Comparison of ENCODE assay signal across 13 mouse cellular contexts in genomic region chr16:49533498-49533998, GRCm38 (mm10).
DNase-seq lines count a peak whose midpoint lies in the region; ATAC-seq lines count a peak whose summit lies in the region.
"Had no signal": no experiment of that assay in that cellular context is flagged by ENCODE, and none has a peak within 500 bp of the region (broad histone marks: within the 10 kb centered on the region; RNA-seq: fewer than 3 reads in every experiment).

No protein-coding gene starts in this region.

- H3K36me3 ChIP-seq in kidney, embryonic 14.5 days (ENCODE audit: control insufficient read depth, insufficient read depth, low read length): no peaks in the 10 kb centered on the region
- no peaks in the 10 kb centered on the region for H3K36me3 ChIP-seq in kidney, embryonic 15.5 days
- H3K36me3 ChIP-seq: embryonic facial prominence, embryonic 12.5 days; midbrain, embryonic 10.5 days had no signal

- peak; percentile 9 for DNase-seq in cerebellum, adult 9-10 months
- no peak for DNase-seq in cerebellum, adult 9-11 months
- peak; percentile 41 for DNase-seq in kidney, adult 11 months
- peak; percentile 41 for DNase-seq in Muller cell, postnatal 12 days (ENCODE audit: inconsistent ontology term)
- no peak for DNase-seq in frontal cortex, postnatal 10 days (ENCODE audit: low spot score in 2 of 2)
- DNase-seq in frontal cortex, postnatal 25 days (ENCODE audit: low spot score in 2 of 2): no peak

- no peaks in the 10 kb centered on the region for H3K4me1 ChIP-seq in kidney, embryonic 14.5 days (ENCODE audit: control insufficient read depth, insufficient read depth, low read length)
- H3K4me1 ChIP-seq in kidney, embryonic 15.5 days: 0 out of 2 replicates have a peak, but pooled peaks cover 3% of the 10 kb centered on the region
- H3K4me1 ChIP-seq: midbrain, embryonic 10.5 days had no signal

- H3K9me3 ChIP-seq in kidney, embryonic 14.5 days (ENCODE audit: control insufficient read depth, low read length): no peaks in the 10 kb centered on the region
- no peaks in the 10 kb centered on the region for H3K9me3 ChIP-seq in kidney, embryonic 15.5 days (replicated peaks)
- H3K9me3 ChIP-seq: embryonic facial prominence, embryonic 12.5 days; midbrain, embryonic 10.5 days had no signal

- H3K4me2 ChIP-seq in kidney, embryonic 14.5 days (replicated peaks; ENCODE audit: low read depth, low read length): no peak overlapping the region
- no peak overlapping the region for H3K4me2 ChIP-seq in kidney, embryonic 15.5 days
- H3K4me2 ChIP-seq: embryonic facial prominence, embryonic 12.5 days had no signal

- no peak overlapping the region for H3K9ac ChIP-seq in kidney, embryonic 14.5 days (ENCODE audit: low read depth, low read length)
- no peak overlapping the region for H3K9ac ChIP-seq in kidney, embryonic 15.5 days
- H3K9ac ChIP-seq: embryonic facial prominence, embryonic 12.5 days had no signal

- no peak for ATAC-seq in kidney, embryonic 14.5 days (ENCODE audit: low FRiP score, low TSS enrichment)
- ATAC-seq in kidney, embryonic 15.5 days (replicated peaks; ENCODE audit: low FRiP score): peak; percentile 71
- ATAC-seq: forebrain, embryonic 16.5 days; inflammation-experienced regulatory T-cells, adult 6 months; Patski had no signal

- H3K27me3 ChIP-seq in kidney, embryonic 14.5 days (ENCODE audit: control insufficient read depth, insufficient read depth, low read length): no peaks in the 10 kb centered on the region
- H3K27me3 ChIP-seq in kidney, embryonic 15.5 days: no peaks in the 10 kb centered on the region
- H3K27me3 ChIP-seq: embryonic facial prominence, embryonic 12.5 days had no signal

- no peak overlapping the region for H3K4me3 ChIP-seq in kidney, embryonic 14.5 days (ENCODE audit: low read length)
- H3K4me3 ChIP-seq in kidney, embryonic 15.5 days (replicated peaks): no peak overlapping the region
- H3K4me3 ChIP-seq: embryonic facial prominence, embryonic 12.5 days; midbrain, embryonic 10.5 days had no signal

- H3K27ac ChIP-seq in kidney, embryonic 14.5 days (ENCODE audit: low read depth, low read length): no peak overlapping the region
- H3K27ac ChIP-seq in kidney, embryonic 15.5 days: no peak overlapping the region
- H3K27ac ChIP-seq: embryonic facial prominence, embryonic 12.5 days; midbrain, embryonic 10.5 days had no signal

- 31% methylated on average over 4 of the region's 4 CpGs for WGBS in kidney, embryonic 14.5 days
- 28% methylated on average over 4 of the region's 4 CpGs for WGBS in kidney, embryonic 15.5 days

Comparison
In these comparisons a context has a peak if more than half of its experiments do, and no peak if none do; other contexts are left out.
1. DNase-seq: peak in cerebellum, adult 9-10 months (single experiment), kidney, adult 11 months (single experiment) and Muller cell, postnatal 12 days (single experiment); none in cerebellum, adult 9-11 months (single experiment), frontal cortex, postnatal 10 days (0 of 2) and frontal cortex, postnatal 25 days (0 of 2).